12 mouse cellular contexts compared by ENCODE assay signal in genomic region chr9:56620512-56621371, GRCm38 (mm10).
DNase-seq lines count a peak whose midpoint lies in the region; ATAC-seq and TF ChIP-seq lines count a peak whose summit lies in the region.
"Had no signal": no experiment of that assay in that cellular context is flagged by ENCODE, and none has a peak within 500 bp of the region (broad histone marks: within the 10 kb centered on the region; RNA-seq: fewer than 3 reads in every experiment).

No protein-coding gene starts in this region.

- peaks cover 21% of the 10 kb centered on the region for H3K4me1 ChIP-seq in forebrain, embryonic 10.5 days
- peaks cover 11% of the 10 kb centered on the region for H3K4me1 ChIP-seq in forebrain, embryonic 16.5 days (replicated peaks; ENCODE audit: control insufficient read depth, insufficient read depth, low read length)
- no peaks in the 10 kb centered on the region for H3K4me1 ChIP-seq in hindbrain, postnatal 0 days (ENCODE audit: insufficient read depth, low read length)
- peaks cover 44% of the 10 kb centered on the region for H3K4me1 ChIP-seq in hindbrain, embryonic 13.5 days (replicated peaks)
- H3K4me1 ChIP-seq in testis, adult 2 months (ENCODE audit: control insufficient read depth, insufficient read depth, low read length): peaks cover 3% of the 10 kb centered on the region; the same call in 1 of the 2 replicates
- no peaks in the 10 kb centered on the region for H3K4me1 ChIP-seq in stomach, embryonic 14.5 days (ENCODE audit: control insufficient read depth, insufficient read depth, low read length)

- H3K27ac ChIP-seq in forebrain, embryonic 10.5 days: no peak overlapping the region
- H3K27ac ChIP-seq in forebrain, embryonic 16.5 days (ENCODE audit: low read length): no peak overlapping the region
- H3K27ac ChIP-seq in hindbrain, postnatal 0 days: no peak overlapping the region
- H3K27ac ChIP-seq in hindbrain, embryonic 13.5 days: no peak overlapping the region
- H3K27ac ChIP-seq in testis, adult 2 months (ENCODE audit: control insufficient read depth, insufficient read depth, low read depth, low read length): no peak overlapping the region
- H3K27ac ChIP-seq in stomach, embryonic 14.5 days (ENCODE audit: low read length): no peak overlapping the region

- no peak for TF ChIP-seq POLR2A in testis, adult 2 months (IDR thresholded peaks at IDR 0.05; ENCODE audit: control insufficient read depth, low read depth, low read length)

- DNase-seq in forebrain, embryonic 10.5 days (ENCODE audit: extremely low spot score, low spot score): no peak
- no peak for DNase-seq in hindbrain, postnatal 0 days (ENCODE audit: low spot score)
- DNase-seq in testis, postnatal 14 days (ENCODE audit: low spot score): no peak
- no peak for DNase-seq in kidney, postnatal 14 days
- DNase-seq: adrenal gland, postnatal 36 days; B cell, adult 2 months; cerebellum, adult 9-10 months; kidney, postnatal 36 days had no signal

- peak overlapping the region; percentile 23; the same call in 1 of the 2 replicates for H3K4me3 ChIP-seq in forebrain, embryonic 10.5 days
- H3K4me3 ChIP-seq in forebrain, embryonic 16.5 days (replicated peaks; ENCODE audit: low read length): no peak overlapping the region
- H3K4me3 ChIP-seq in hindbrain, postnatal 0 days (ENCODE audit: low read length): no peak overlapping the region
- no peak overlapping the region for H3K4me3 ChIP-seq in hindbrain, embryonic 13.5 days
- H3K4me3 ChIP-seq in testis, adult 2 months (ENCODE audit: control insufficient read depth, low read depth, low read length): peak overlapping the region; percentile 0; the same call in 1 of the 2 replicates
- no peak overlapping the region for H3K4me3 ChIP-seq in stomach, embryonic 14.5 days (ENCODE audit: low read depth, low read length)

- ATAC-seq in forebrain, embryonic 16.5 days: no peak
- ATAC-seq in hindbrain, postnatal 0 days: no peak
- no peak for ATAC-seq in hindbrain, embryonic 13.5 days (ENCODE audit: low FRiP score)
- ATAC-seq in stomach, embryonic 14.5 days (ENCODE audit: insufficient number of reproducible peaks, insufficient read depth, low FRiP score, low read depth): no peak

- no peak overlapping the region for H3K9ac ChIP-seq in forebrain, embryonic 16.5 days (replicated peaks; ENCODE audit: low read depth, low read length)
- no peak overlapping the region for H3K9ac ChIP-seq in hindbrain, postnatal 0 days (replicated peaks; ENCODE audit: low read length)
- no peak overlapping the region; the same call in 1 of the 2 replicates for H3K9ac ChIP-seq in hindbrain, embryonic 13.5 days
- H3K9ac ChIP-seq in stomach, embryonic 14.5 days (replicated peaks; ENCODE audit: low read depth, low read length): no peak overlapping the region

- no peak overlapping the region for H3K4me2 ChIP-seq in forebrain, embryonic 16.5 days (ENCODE audit: low read length)
- no peak overlapping the region for H3K4me2 ChIP-seq in hindbrain, postnatal 0 days (ENCODE audit: low read depth, low read length)
- H3K4me2 ChIP-seq in hindbrain, embryonic 13.5 days: no peak overlapping the region
- 0 out of 2 replicates have a peak overlapping the region, but pooled peaks have one; percentile 5 for H3K4me2 ChIP-seq in stomach, embryonic 14.5 days (replicated peaks; ENCODE audit: low read depth, low read length)

- peaks cover 71% of the 10 kb centered on the region for H3K27me3 ChIP-seq in forebrain, embryonic 10.5 days (ENCODE audit: poor library complexity, severe bottlenecking)
- H3K27me3 ChIP-seq in forebrain, embryonic 16.5 days (replicated peaks; ENCODE audit: control insufficient read depth, insufficient read depth, low read length): peaks cover 19% of the 10 kb centered on the region
- H3K27me3 ChIP-seq in hindbrain, postnatal 0 days (ENCODE audit: insufficient read depth, low read length): no peaks in the 10 kb centered on the region
- peaks cover 31% of the 10 kb centered on the region for H3K27me3 ChIP-seq in hindbrain, embryonic 13.5 days
- H3K27me3 ChIP-seq in testis, adult 2 months (ENCODE audit: control insufficient read depth, insufficient read depth, low read length): no peaks in the 10 kb centered on the region
- 0 out of 2 replicates have a peak, but pooled peaks cover 11% of the 10 kb centered on the region for H3K27me3 ChIP-seq in stomach, embryonic 14.5 days (ENCODE audit: control insufficient read depth, insufficient read depth, low read length)

- WGBS in forebrain, embryonic 10.5 days: 22% methylated on average over 42 of the region's 42 CpGs
- WGBS in forebrain, embryonic 16.5 days: 22% methylated on average over 42 of the region's 42 CpGs
- 33% methylated on average over 42 of the region's 42 CpGs for WGBS in hindbrain, postnatal 0 days
- WGBS in hindbrain, embryonic 13.5 days: 21% methylated on average over 42 of the region's 42 CpGs
- WGBS in stomach, embryonic 14.5 days: 29% methylated on average over 42 of the region's 42 CpGs

- no peaks in the 10 kb centered on the region for H3K36me3 ChIP-seq in forebrain, embryonic 10.5 days (replicated peaks)
- H3K36me3 ChIP-seq in forebrain, embryonic 16.5 days (ENCODE audit: control insufficient read depth, insufficient read depth): peaks cover 5% of the 10 kb centered on the region; the same call in 1 of the 2 replicates
- peaks cover 19% of the 10 kb centered on the region for H3K36me3 ChIP-seq in hindbrain, postnatal 0 days (ENCODE audit: insufficient read depth, low read length)
- H3K36me3 ChIP-seq in hindbrain, embryonic 13.5 days: peaks cover 64% of the 10 kb centered on the region
- no peaks in the 10 kb centered on the region for H3K36me3 ChIP-seq in testis, adult 2 months (ENCODE audit: control insufficient read depth, insufficient read depth, low read length)
- no peaks in the 10 kb centered on the region for H3K36me3 ChIP-seq in stomach, embryonic 14.5 days (ENCODE audit: control insufficient read depth, insufficient read depth, low read length)

- no peaks in the 10 kb centered on the region for H3K9me3 ChIP-seq in forebrain, embryonic 10.5 days
- H3K9me3 ChIP-seq in forebrain, embryonic 16.5 days (ENCODE audit: control insufficient read depth, low read length): no peaks in the 10 kb centered on the region
- H3K9me3 ChIP-seq in hindbrain, postnatal 0 days (ENCODE audit: low read length): no peaks in the 10 kb centered on the region
- no peaks in the 10 kb centered on the region for H3K9me3 ChIP-seq in hindbrain, embryonic 13.5 days
- no peaks in the 10 kb centered on the region for H3K9me3 ChIP-seq in stomach, embryonic 14.5 days (ENCODE audit: control insufficient read depth, low read depth, low read length)

- TF ChIP-seq CTCF in hindbrain, postnatal 0 days (IDR thresholded peaks at IDR 0.05; ENCODE audit: low read depth): peak; percentile 48
- TF ChIP-seq CTCF in testis, adult 2 months (IDR thresholded peaks at IDR 0.05; ENCODE audit: control insufficient read depth, insufficient read depth, insufficient replicate concordance, low read depth, low read length): 0 out of 2 replicates have a peak, but pooled peaks have one; percentile 9

Comparison
In these comparisons a context has a peak if more than half of its experiments do, and no peak if none do; other contexts are left out.
1. H3K4me3 ChIP-seq: peak in forebrain, embryonic 10.5 days (single experiment) and testis, adult 2 months (single experiment); none in forebrain, embryonic 16.5 days (single experiment), hindbrain, postnatal 0 days (single experiment), hindbrain, embryonic 13.5 days (single experiment) and stomach, embryonic 14.5 days (single experiment).